In the genomic region with DNA sequence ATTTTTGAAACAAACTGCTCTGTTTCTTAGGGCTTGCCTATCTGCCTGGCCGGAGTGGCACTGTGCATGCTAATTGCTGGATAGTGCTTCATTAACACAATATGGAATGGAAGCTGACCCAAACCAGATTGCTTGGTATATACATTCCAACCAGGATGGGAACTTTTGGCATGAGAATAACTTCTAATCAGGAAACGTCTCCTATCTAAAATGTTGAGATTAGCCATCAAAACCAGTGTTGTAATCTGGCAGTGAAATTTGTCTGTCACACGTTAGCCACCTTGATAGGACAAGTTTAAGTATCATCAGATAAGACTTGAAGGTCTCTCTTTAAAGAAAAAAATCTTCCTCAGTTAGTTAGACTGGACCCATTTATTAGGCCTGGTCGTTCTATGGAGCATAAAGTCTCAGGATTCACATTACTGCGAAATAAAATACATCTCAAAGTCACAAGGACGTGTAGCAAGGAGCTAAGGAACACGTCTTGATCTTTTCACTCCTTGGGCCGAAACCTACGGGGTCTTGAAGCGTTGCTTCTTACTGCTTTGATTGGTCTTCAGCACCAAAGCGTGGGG, we compare ENCODE assay signal across 15 mouse cellular contexts. TPM values are rescaled to one million over a fixed set of nuclear protein-coding genes. Genes with fewer than 3 reads are reported as not detected.
DNase-seq lines count a peak whose midpoint lies in the region; ATAC-seq and TF ChIP-seq lines count a peak whose summit lies in the region.
"Had no signal": no experiment of that assay in that cellular context is flagged by ENCODE, and none has a peak within 500 bp of the region (broad histone marks: within the 10 kb centered on the region; RNA-seq: fewer than 3 reads in every experiment).

No protein-coding gene starts in this region.

- 0 out of 2 replicates have a peak overlapping the region, but pooled peaks have one; percentile 5 for H3K4me3 ChIP-seq in liver, embryonic 11.5 days (ENCODE audit: low read depth, low read length)
- H3K4me3 ChIP-seq in liver, postnatal 0 days (ENCODE audit: low read depth, low read length) = no peak overlapping the region
- H3K4me3 ChIP-seq in intestine, embryonic 16.5 days (ENCODE audit: low read length) = no peak overlapping the region
- H3K4me3 ChIP-seq: megakaryocyte, embryonic 14.5 days had no signal

- H3K4me2 ChIP-seq in liver, embryonic 11.5 days = peak overlapping the region; percentile 24; the same call in 1 of the 2 replicates
- no peak overlapping the region for H3K4me2 ChIP-seq in liver, postnatal 0 days (ENCODE audit: low read depth, low read length)
- peak overlapping the region; percentile 32; the same call in 1 of the 2 replicates for H3K4me2 ChIP-seq in intestine, embryonic 16.5 days (ENCODE audit: low read depth, low read length)

- no peak for TF ChIP-seq EP300 in liver, postnatal 0 days (IDR thresholded peaks at IDR 0.05; ENCODE audit: low read depth)

- no peak for ATAC-seq in liver, embryonic 11.5 days (replicated peaks; ENCODE audit: low FRiP score)
- ATAC-seq in liver, postnatal 0 days = no peak
- no peak for ATAC-seq in intestine, embryonic 16.5 days
- ATAC-seq: hindbrain, postnatal 0 days had no signal

- no peaks in the 10 kb centered on the region for H3K36me3 ChIP-seq in liver, embryonic 11.5 days (ENCODE audit: control insufficient read depth, insufficient read depth, low read length)
- no peaks in the 10 kb centered on the region for H3K36me3 ChIP-seq in liver, postnatal 0 days (replicated peaks; ENCODE audit: insufficient read depth, low read length)
- H3K36me3 ChIP-seq in intestine, embryonic 16.5 days (ENCODE audit: control insufficient read depth, insufficient read depth, low read length) = no peaks in the 10 kb centered on the region
- H3K36me3 ChIP-seq: heart, embryonic 13.5 days had no signal

- no peaks in the 10 kb centered on the region for H3K4me1 ChIP-seq in liver, embryonic 11.5 days (replicated peaks; ENCODE audit: control insufficient read depth, insufficient read depth, low read length)
- 0 out of 2 replicates have a peak, but pooled peaks cover 6% of the 10 kb centered on the region for H3K4me1 ChIP-seq in liver, postnatal 0 days (ENCODE audit: insufficient read depth)
- H3K4me1 ChIP-seq in intestine, embryonic 16.5 days (ENCODE audit: control insufficient read depth, insufficient read depth, low read length) = peaks cover 13% of the 10 kb centered on the region

- H3K27ac ChIP-seq in liver, embryonic 11.5 days (ENCODE audit: low read depth, low read length) = no peak overlapping the region
- no peak overlapping the region for H3K27ac ChIP-seq in liver, postnatal 0 days (ENCODE audit: low read depth)
- H3K27ac ChIP-seq in intestine, embryonic 16.5 days (ENCODE audit: low read length) = no peak overlapping the region
- H3K27ac ChIP-seq: heart, embryonic 13.5 days; hindbrain, postnatal 0 days had no signal

- H3K9me3 ChIP-seq in liver, embryonic 11.5 days (ENCODE audit: control insufficient read depth, low read length) = no peaks in the 10 kb centered on the region
- no peaks in the 10 kb centered on the region for H3K9me3 ChIP-seq in liver, postnatal 0 days (ENCODE audit: low read length)
- no peaks in the 10 kb centered on the region for H3K9me3 ChIP-seq in intestine, embryonic 16.5 days (ENCODE audit: control insufficient read depth, low read length)
- H3K9me3 ChIP-seq: heart, embryonic 13.5 days had no signal

- no peak for DNase-seq in liver, embryonic 11.5 days (ENCODE audit: low spot score)
- DNase-seq in liver, postnatal 0 days = no peak
- DNase-seq in embryo, embryonic 9.5 days (ENCODE audit: extremely low spot score) = peak; percentile 39
- peak; percentile 42 for DNase-seq in retina, embryonic 14.5 days (ENCODE audit: low spot score)
- no peak for DNase-seq in adrenal gland, postnatal 14 days
- no peak for DNase-seq in gastrocnemius, postnatal 4 days (ENCODE audit: low spot score in 2 of 2)
- no peak for DNase-seq in gastrocnemius, adult 18-20 months (ENCODE audit: low spot score)
- DNase-seq: adrenal gland, postnatal 25 days; lung, adult 2 months had no signal

- H3K9ac ChIP-seq in liver, embryonic 11.5 days (ENCODE audit: low read depth, low read length) = no peak overlapping the region
- H3K9ac ChIP-seq in liver, postnatal 0 days (replicated peaks) = no peak overlapping the region
- no peak overlapping the region for H3K9ac ChIP-seq in intestine, embryonic 16.5 days (ENCODE audit: low read depth, low read length)
- H3K9ac ChIP-seq: heart, embryonic 13.5 days had no signal

- H3K27me3 ChIP-seq in liver, embryonic 11.5 days (replicated peaks; ENCODE audit: control insufficient read depth, insufficient read depth, low read length) = peaks cover 94% of the 10 kb centered on the region
- peaks cover 93% of the 10 kb centered on the region for H3K27me3 ChIP-seq in liver, postnatal 0 days (ENCODE audit: insufficient read depth, low read length)
- peaks cover 55% of the 10 kb centered on the region for H3K27me3 ChIP-seq in intestine, embryonic 16.5 days (replicated peaks; ENCODE audit: control insufficient read depth, insufficient read depth, low read length)
- H3K27me3 ChIP-seq: CH12.LX had no signal

- no peak for TF ChIP-seq CTCF in liver, postnatal 0 days (IDR thresholded peaks at IDR 0.05; ENCODE audit: low read depth)

- WGBS in liver, embryonic 11.5 days = 4% methylated on average over 11 of the region's 11 CpGs
- 8% methylated on average over 11 of the region's 11 CpGs for WGBS in liver, postnatal 0 days (ENCODE audit: insufficient replicate concordance)
- WGBS in intestine, embryonic 16.5 days = 40% methylated on average over 11 of the region's 11 CpGs

RNA-seq across cellular contexts. Expression of a gene that starts 2.1 kb away (rescaled TPM):
- polyA plus RNA-seq in liver, embryonic 11.5 days (2014; fragmentation: Nextera tagmentation; extraction: Ambion mirVana) = 17.7 and 23.1 TPM in 2 replicates
- polyA plus RNA-seq in liver, postnatal 0 days (2015; fragmentation: Nextera tagmentation; extraction: Ambion mirVana) = 0.20 and 0.33 TPM in 2 replicates
- polyA plus RNA-seq in intestine, embryonic 16.5 days (2015; fragmentation: Nextera tagmentation; extraction: Ambion mirVana) = 28.1 and 29.0 TPM in 2 replicates
- total RNA-seq in adrenal gland, postnatal 14 days (2021) = 0.41 TPM in 1 of 2 replicates, not detected in the other
- 10 to 100 TPM; 19.0 to 19.6 TPM for total RNA-seq in gastrocnemius, postnatal 4 days (2021)
- 10 to 100 TPM in 1 of 2 experiments, 1 to 10 TPM in 1; 5.4 to 13.3 TPM for total RNA-seq in gastrocnemius, adult 18-20 months (2021)
- total RNA-seq: CH12.LX had no signal
- polyA plus RNA-seq: frontal cortex, adult 2 months had no signal

Comparison
In these comparisons a context has a peak if more than half of its experiments do, and no peak if none do; other contexts are left out.
1. DNase-seq: peak in embryo, embryonic 9.5 days (single experiment) and retina, embryonic 14.5 days (single experiment); none in liver, embryonic 11.5 days (single experiment), liver, postnatal 0 days (single experiment), adrenal gland, postnatal 14 days (single experiment), gastrocnemius, postnatal 4 days (0 of 2) and gastrocnemius, adult 18-20 months (single experiment).